Mouse (Mus musculus) heart, embryonic 12.5 days (tissue): Measurements from ENCODE around the gene Gatm. TPM values are rescaled to one million over a fixed set of nuclear protein-coding genes. Genes with fewer than 3 reads are reported as not detected.

ENCODE experiments used
- microRNA counts: library from miRNA; unstranded; fragments of <30 nt; microRNA quantifications from one replicate; lab custom pipeline; 2017
- microRNA-seq: library from miRNA; unstranded; fragments of <30 nt; microRNA quantifications from one replicate; pipeline ENCODE4, GENCODE M21; 2017
- polyA plus RNA-seq: library from polyadenylated mRNA; unstranded; fragments of >200 nt; fragmentation: Nextera tagmentation; extraction: Ambion mirVana; gene quantifications from 2 replicates; pipeline ENCODE4 v1.2.1, GENCODE M21; 2016

Gene Gatm
- polyA plus RNA-seq, 1 experiment from 2014 or later: 29.9 TPM

MicroRNAs within 50 kb of the gene (microRNA counts, 519-probe panel; counts per million panel counts)
- not detected for microRNA mmu-miR-147 (lab: Ali Mortazavi, UCI)

Small RNA genes within 50 kb of the gene (microRNA-seq; reads per million reads assigned to microRNA genes)
- gene Mir147: 5.2 reads per million, percentile 17 among the genes with 10 or more reads in this experiment

Other genes with a start within 250 kb of the Gatm start
- gene Shf, start 242.1 kb downstream of the Gatm start, polyA plus RNA-seq: 2.6 and 2.9 TPM in 2 replicates
- 0.19 and 0.24 TPM in 2 replicates for gene Slc28a2, start 184.8 kb downstream of the Gatm start, polyA plus RNA-seq
- gene Gm14085, start 126.4 kb downstream of the Gatm start, polyA plus RNA-seq: not detected in 2 replicates
- gene AA467197, start 25.7 kb upstream of the Gatm start, polyA plus RNA-seq: not detected in 2 replicates
- gene Slc30a4, start 91.4 kb upstream of the Gatm start, polyA plus RNA-seq: 9.8 and 10.0 TPM in 2 replicates
- 34.3 and 38.1 TPM in 2 replicates for gene Bloc1s6, start 127.2 kb upstream of the Gatm start, polyA plus RNA-seq
- gene Sqor, start 153.9 kb upstream of the Gatm start, polyA plus RNA-seq: 3.0 and 5.4 TPM in 2 replicates